Mouse (Mus musculus) MEL (cell line): ENCODE measurements at regions not wholly inside any gene's neighbourhood (a gene's known extent, or its start where the extent isn't known, plus 50 kb on each side); places are given as distances from the start of the nearest gene placed in this dataset.

Experiments used
- DNase-seq: peaks from one replicate; pipeline ENCODE4 v3.0.0; 2011; ENCODE audit warnings: low read depth, low spot score
- H3K27ac ChIP-seq: 2 replicates; pipeline ENCODE4 v1.5.1; 2012; ENCODE audit warnings: low read depth, mild to moderate bottlenecking, control low read depth, low read length, moderate library complexity; ENCODE audit not compliant: control insufficient read depth
- H3K27me3 ChIP-seq, 2 experiments: fragments of 150-350 bp in 1 of 2; sonication (generic) in 1 of 2; 2 replicates each; pipeline ENCODE4 v1.6.1; 2012; ENCODE audit warnings: low read length in 2 of 2, mild to moderate bottlenecking in 2 of 2, improper control_type of control experiment in 1 of 2, moderate library complexity in 1 of 2; ENCODE audit not compliant: insufficient read depth in 2 of 2, control insufficient read depth in 1 of 2
- H3K36me3 ChIP-seq, 2 experiments: 2 replicates each; pipeline ENCODE4 v1.6.1; 2012 to 2014; ENCODE audit warnings: low read length in 2 of 2, improper control_type of control experiment in 1 of 2, inconsistent platforms in 1 of 2, mild to moderate bottlenecking in 1 of 2; ENCODE audit not compliant: insufficient read depth in 2 of 2, control insufficient read depth in 1 of 2
- H3K4me1 ChIP-seq, 2 experiments: fragments of 150-350 bp in 1 of 2; sonication (generic) in 1 of 2; 2 replicates each; pipeline ENCODE4 v1.6.1; 2012; ENCODE audit warnings: low read length in 2 of 2, improper control_type of control experiment in 1 of 2, mild to moderate bottlenecking in 1 of 2; ENCODE audit not compliant: insufficient read depth in 2 of 2, control insufficient read depth in 1 of 2
- H3K4me3 ChIP-seq, 2 experiments: fragments of 150-350 bp in 1 of 2; sonication (generic) in 1 of 2; 2 replicates each; pipeline ENCODE4 v1.5.1; 2012; ENCODE audit warnings: low read depth in 2 of 2, low read length in 2 of 2, mild to moderate bottlenecking in 2 of 2, moderate library complexity in 2 of 2, control low read depth in 1 of 2, improper control_type of control experiment in 1 of 2; ENCODE audit not compliant: control insufficient read depth in 1 of 2, insufficient read depth in 1 of 2
- H3K79me2 ChIP-seq: 2 replicates; pipeline ENCODE4 v1.6.1; 2012; ENCODE audit warnings: mild to moderate bottlenecking, low read length, moderate library complexity; ENCODE audit not compliant: control insufficient read depth, poor library complexity, insufficient read depth
- H3K9ac ChIP-seq: 2 replicates; pipeline ENCODE4 v1.6.1; 2012; ENCODE audit warnings: low read depth, mild to moderate bottlenecking, control low read depth, low read length, moderate library complexity; ENCODE audit not compliant: control insufficient read depth, poor library complexity, severe bottlenecking
- H3K9me3 ChIP-seq: fragments of 150-350 bp; sonication (generic); replicated peaks from 2 replicates; pipeline ENCODE4 v1.6.1; 2012; ENCODE audit warnings: mild to moderate bottlenecking, low read length, improper control_type of control experiment, moderate library complexity; ENCODE audit not compliant: insufficient read depth
- BHLHE40 ChIP-seq: IDR thresholded peaks from 2 replicates; pipeline ENCODE4 v1.6.1; 2012; ENCODE audit warnings: low read depth, mild to moderate bottlenecking, inconsistent platforms, low read length, improper control_type of control experiment, borderline replicate concordance
- CTCF ChIP-seq, 3 experiments: IDR thresholded peaks in 2 of 3; conservative IDR thresholded peaks in 1 of 3; 2 replicates each; pipeline ENCODE4 v1.5.1; 2011 to 2012; ENCODE audit warnings: low read length in 3 of 3, low read depth in 2 of 3, mild to moderate bottlenecking in 2 of 3, improper control_type of control experiment in 1 of 3, inconsistent platforms in 1 of 3, mixed read lengths in 1 of 3, moderate library complexity in 1 of 3; ENCODE audit not compliant: control insufficient read depth in 1 of 3, insufficient read depth in 1 of 3, poor library complexity in 1 of 3, severe bottlenecking in 1 of 3
- ELF1 ChIP-seq: IDR thresholded peaks from 2 replicates; pipeline ENCODE4 v1.6.1; 2014; ENCODE audit warnings: low read depth, mild to moderate bottlenecking, inconsistent platforms, low read length, improper control_type of control experiment, moderate library complexity
- GATA1 ChIP-seq: IDR thresholded peaks from 2 replicates; pipeline ENCODE4 v1.6.1; 2011; ENCODE audit warnings: low read depth, low read length, improper control_type of control experiment
- KAT2A ChIP-seq: conservative IDR thresholded peaks from 2 replicates; pipeline ENCODE4 v1.6.1; 2012; ENCODE audit warnings: low read depth, low read length, improper control_type of control experiment, inconsistent platforms
- MAFK ChIP-seq: IDR thresholded peaks from 2 replicates; pipeline ENCODE4 v1.6.1; 2011; ENCODE audit warnings: low read depth, mild to moderate bottlenecking, low read length, improper control_type of control experiment, borderline replicate concordance
- MAX ChIP-seq: IDR thresholded peaks from 2 replicates; pipeline ENCODE4 v1.6.1; 2011; ENCODE audit warnings: low read length, improper control_type of control experiment
- MEF2A ChIP-seq: IDR thresholded peaks from 2 replicates; pipeline ENCODE4 v1.6.1; 2014; ENCODE audit warnings: low read depth, mild to moderate bottlenecking, inconsistent platforms, low read length, improper control_type of control experiment; ENCODE audit not compliant: poor library complexity, insufficient replicate concordance, severe bottlenecking; ENCODE audit errors: extremely low read depth
- MXI1 ChIP-seq: IDR thresholded peaks from 2 replicates; pipeline ENCODE4 v1.6.1; 2011; ENCODE audit warnings: mild to moderate bottlenecking, low read depth, low read length, improper control_type of control experiment
- MYB ChIP-seq: IDR thresholded peaks from 2 replicates; pipeline ENCODE4 v1.6.1; 2011; ENCODE audit warnings: mild to moderate bottlenecking, low read depth, low read length, improper control_type of control experiment
- MYC ChIP-seq: IDR thresholded peaks from 2 replicates; pipeline ENCODE4 v1.6.1; 2011; ENCODE audit warnings: low read depth, mild to moderate bottlenecking, low read length, improper control_type of control experiment, moderate library complexity
- NELFE ChIP-seq: IDR thresholded peaks from 2 replicates; pipeline ENCODE4 v1.6.1; 2011; ENCODE audit warnings: low read depth, low read length, improper control_type of control experiment
- POLR2AphosphoS2 ChIP-seq: IDR thresholded peaks from 2 replicates; pipeline ENCODE4 v1.6.1; 2011; ENCODE audit warnings: low read length, improper control_type of control experiment
- POLR2AphosphoS5 ChIP-seq: IDR thresholded peaks from 2 replicates; pipeline ENCODE4 v1.6.1; 2012; ENCODE audit warnings: low read depth, borderline replicate concordance, mild to moderate bottlenecking, inconsistent platforms, low read length, moderate library complexity, mixed read lengths
- RAD21 ChIP-seq: IDR thresholded peaks from 2 replicates; pipeline ENCODE4 v1.6.1; 2011; ENCODE audit warnings: mild to moderate bottlenecking, low read depth, low read length, improper control_type of control experiment
- SIN3A ChIP-seq: IDR thresholded peaks from 2 replicates; pipeline ENCODE4 v1.6.1; 2012; ENCODE audit warnings: low read length, improper control_type of control experiment, inconsistent platforms
- UBTF ChIP-seq: IDR thresholded peaks from 2 replicates; pipeline ENCODE4 v1.6.1; 2012; ENCODE audit warnings: low read depth, mild to moderate bottlenecking, inconsistent platforms, low read length, improper control_type of control experiment, moderate library complexity, borderline replicate concordance; ENCODE audit not compliant: insufficient read depth
- USF1 ChIP-seq: IDR thresholded peaks from 2 replicates; pipeline ENCODE4 v1.6.1; 2014; ENCODE audit warnings: low read depth, mild to moderate bottlenecking, inconsistent platforms, low read length, improper control_type of control experiment, moderate library complexity
- ZKSCAN1 ChIP-seq: IDR thresholded peaks from 2 replicates; pipeline ENCODE4 v1.6.1; 2012; ENCODE audit warnings: low read depth, mild to moderate bottlenecking, inconsistent platforms, low read length, improper control_type of control experiment, moderate library complexity
- ZMIZ1 ChIP-seq: IDR thresholded peaks from 2 replicates; pipeline ENCODE4 v1.6.1; 2012; ENCODE audit warnings: low read depth, mild to moderate bottlenecking, inconsistent platforms, low read length, improper control_type of control experiment, moderate library complexity
- ZNF384 ChIP-seq: IDR thresholded peaks from 2 replicates; pipeline ENCODE4 v1.6.1; 2012; ENCODE audit warnings: low read depth, mild to moderate bottlenecking, inconsistent platforms, low read length, improper control_type of control experiment

- TF ChIP-seq GATA1 = no peak
- no peak for TF ChIP-seq RAD21
- TF ChIP-seq UBTF = no peak
- no peak for TF ChIP-seq MYC
- no peak for TF ChIP-seq MEF2A
- TF ChIP-seq ELF1 = no peak
- H3K9me3 ChIP-seq = no peaks in the 10 kb centered on the region
- H3K27me3 ChIP-seq = no peaks in the 10 kb centered on the region
- no peaks in the 10 kb centered on the region for H3K79me2 ChIP-seq
- H3K9ac ChIP-seq = no peak overlapping the region
- DNase-seq = no peak
- no peak overlapping the region for H3K27ac ChIP-seq
- no peaks in the 10 kb centered on the region for H3K4me1 ChIP-seq
- no peaks in the 10 kb centered on the region for H3K36me3 ChIP-seq
- no peak overlapping the region for H3K4me3 ChIP-seq
Observed at GRCm38 (mm10) chr13:78920802-78921201, 721.2 kb upstream of the Nr2f1 start.

DNA sequence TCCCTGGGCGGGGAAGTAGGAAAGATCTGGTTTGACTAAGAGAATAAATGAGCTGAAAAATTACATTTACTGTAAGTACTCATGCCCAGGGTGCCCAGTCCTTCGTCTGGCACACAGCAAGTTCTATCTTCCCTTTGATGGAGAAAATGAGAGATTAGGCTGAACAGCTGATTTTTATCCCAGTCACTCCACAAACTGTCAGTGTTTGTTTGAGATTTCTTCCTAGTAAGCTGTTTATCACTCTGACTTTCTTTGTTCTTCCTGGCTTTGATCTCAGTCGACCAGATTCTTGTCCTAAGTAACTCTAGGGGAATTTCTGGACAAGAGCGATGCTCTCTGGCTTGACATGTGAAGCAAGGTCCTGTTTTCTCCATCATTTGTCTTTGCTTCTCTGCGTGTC lies 710.3 kb upstream of the Nr2f1 start:
- no peak for DNase-seq
- Histone ChIP-seq H3K79me2 (no peaks in the 10 kb centered on the region), H3K9me3 (no peaks in the 10 kb centered on the region), H3K4me3 (no peak overlapping the region), H3K4me1 (no peaks in the 10 kb centered on the region), H3K27me3 (no peaks in the 10 kb centered on the region)
- TF ChIP-seq SIN3A (no peak), UBTF (no peak), NELFE (no peak), ZMIZ1 (no peak), ZNF384 (no peak), CTCF (IDR thresholded peaks at IDR 0.05 in 2 of 3, conservative IDR thresholded peaks at IDR 0.05 in 1 of 3; ENCODE audit: control insufficient read depth in 1 of 3, insufficient read depth in 1 of 3, low read depth in 2 of 3, low read length in 3 of 3, poor library complexity in 1 of 3, severe bottlenecking in 1 of 3) (no peak), KAT2A (no peak), ZKSCAN1 (no peak), MXI1 (no peak), BHLHE40 (no peak), USF1 (no peak), MYB (no peak), POLR2AphosphoS5 (no peak), ELF1 (no peak), RAD21 (no peak), POLR2AphosphoS2 (no peak), MAX (no peak), MAFK (no peak)
- TF ChIP-seq, all 39 proteins: peak for 0
- Histone ChIP-seq H3K36me3 (no peaks in the 10 kb centered on the region), H3K9ac (no peak overlapping the region), H3K27ac (no peak overlapping the region)
